Mouse (Mus musculus) heart, postnatal 36 days (tissue): Measurements from ENCODE around the gene Letmd1. TPM values are rescaled to one million over a fixed set of nuclear protein-coding genes. Genes with fewer than 3 reads are reported as not detected.
"Not testable (repeated sequence)": the region's sequence is repeated elsewhere in the genome, so short reads cannot be mapped to it uniquely, and the experiment has no call there.

ENCODE experiments used
- DNase-seq, 2 experiments: peaks; one replicate each; pipeline ENCODE4 v3.0.0; 2021 to 2022
- intact Hi-C: fragments of 180-260 bp; cut with DNase I; formaldehyde crosslinking; loops from one replicate; pipeline ENCODE4 v1.15.1; 2025
- total RNA-seq, 2 experiments: library from RNA; stranded (reverse); gene quantifications; 2 replicates each; pipeline ENCODE4 v1.2.3; 2021

Letmd1 gene
- total RNA-seq: 10 to 100 TPM; 12.2 to 14.8 TPM

DNA sequence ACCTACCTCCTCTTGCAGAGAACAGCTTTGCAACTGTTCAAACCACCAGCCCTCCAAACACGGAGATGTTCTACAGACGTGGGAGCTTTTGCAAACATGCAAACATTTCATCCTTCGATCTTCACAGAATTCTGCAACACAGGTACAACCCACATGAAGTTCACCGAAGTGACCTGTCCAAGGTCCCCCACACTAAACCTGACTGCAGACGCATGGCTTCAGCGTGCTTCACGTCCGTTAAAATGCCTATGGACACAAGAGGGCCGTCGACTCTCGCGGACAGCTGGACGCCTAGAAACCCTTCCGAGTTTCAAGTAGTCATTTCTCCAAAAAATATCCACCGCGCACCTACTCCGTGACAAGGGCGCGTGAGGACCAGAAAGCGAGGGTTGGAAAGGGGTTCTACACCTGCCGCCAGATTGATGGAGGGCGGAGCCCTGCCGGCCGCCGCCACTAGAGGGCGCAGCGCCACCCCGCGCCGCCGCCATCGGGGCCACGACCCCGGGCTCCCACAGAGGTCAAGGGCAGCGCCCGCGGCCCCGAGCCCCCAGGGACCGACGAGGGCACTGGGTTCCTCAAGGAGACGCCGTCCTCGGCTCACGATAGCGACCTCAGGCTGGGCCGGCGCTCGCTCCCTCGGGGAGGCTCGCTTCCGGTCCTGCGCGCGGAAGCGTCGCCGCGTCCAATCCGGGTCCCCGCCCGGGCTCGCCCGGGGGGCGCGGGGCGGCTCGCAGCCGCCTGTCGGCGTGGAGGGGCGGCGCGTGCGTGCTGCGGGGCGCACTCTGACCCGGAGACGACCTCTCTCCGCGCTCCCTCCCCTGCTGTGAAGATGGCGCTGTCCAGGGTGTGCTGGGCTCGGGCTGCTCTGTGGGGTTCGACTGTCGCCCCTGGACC, at the start of gene Letmd1:
Gene Letmd1, plus strand, starts transcription at position 729 of the 894 bp plus-strand sequence.
- intact Hi-C loops: loop anchor here (1.0 to 5.0 kb wide), 3 partner anchors 26 to 214 kb away; partner anchors contain the start of gene Csrnp2
- DNase-seq: peak; percentile 85 to 91

DNA sequence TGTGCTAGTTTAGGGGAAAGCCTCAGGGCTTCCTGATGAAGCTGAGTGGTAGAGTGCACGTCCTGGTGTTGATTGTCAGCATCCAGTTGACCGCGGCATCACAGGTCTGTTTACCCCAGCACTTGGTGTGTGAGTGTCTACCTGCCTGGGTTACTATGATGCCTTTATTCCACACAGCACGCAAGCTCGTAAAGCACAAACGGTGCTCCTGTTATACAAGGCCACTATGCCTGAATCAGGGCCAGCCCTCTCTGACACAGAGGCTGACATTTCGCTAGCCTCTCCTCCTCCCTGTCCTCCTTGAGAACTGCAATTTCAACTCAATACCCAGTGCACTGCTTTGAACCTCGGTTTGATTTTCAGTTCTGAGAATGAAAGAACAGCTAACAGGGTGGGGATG, 49.5 kb upstream of the Letmd1 start:
- DNase-seq: no peak
- intact Hi-C loops: no loop called here

DNA sequence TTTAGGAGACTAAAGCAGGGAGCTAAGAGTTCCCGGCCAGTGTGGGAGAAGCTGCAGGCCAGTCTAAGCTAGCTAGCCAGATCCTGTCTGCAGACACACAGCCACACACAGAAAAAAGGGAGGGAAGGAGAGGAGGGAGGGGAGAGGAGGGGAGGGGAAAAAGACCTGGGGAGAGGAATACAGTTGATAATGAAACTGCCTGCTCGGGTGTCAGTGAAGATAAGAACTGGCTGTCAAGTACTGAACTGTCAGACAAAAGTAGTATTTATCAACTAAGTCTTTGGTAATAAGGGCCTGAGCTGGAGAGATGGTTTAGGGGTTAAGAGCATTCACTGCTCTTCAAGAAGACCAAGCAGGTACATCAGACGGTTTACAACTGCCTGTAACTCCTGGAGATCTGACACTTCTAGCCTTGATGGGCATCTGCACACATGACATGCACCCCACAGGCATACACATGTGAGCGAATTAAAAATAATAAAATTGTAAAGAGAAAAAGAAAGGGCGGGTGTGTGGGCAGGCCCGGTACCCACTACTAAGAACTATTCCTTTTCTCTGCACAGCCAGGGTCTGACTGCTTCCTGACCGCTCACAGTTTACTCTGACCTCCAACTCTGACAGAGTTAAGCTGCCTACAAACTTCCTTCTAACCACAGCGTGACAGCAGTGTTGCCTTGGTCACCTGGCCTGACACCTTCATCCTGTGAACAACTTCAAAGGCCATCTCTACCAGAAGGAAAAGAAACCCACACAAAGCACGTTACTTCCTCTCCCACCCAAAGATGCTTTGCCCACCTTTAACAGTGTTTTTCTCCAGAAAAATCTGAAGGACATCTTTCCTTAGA, 48.7 kb upstream of the Letmd1 start:
- intact Hi-C loops: no loop called here
- DNase-seq: no peak

DNA sequence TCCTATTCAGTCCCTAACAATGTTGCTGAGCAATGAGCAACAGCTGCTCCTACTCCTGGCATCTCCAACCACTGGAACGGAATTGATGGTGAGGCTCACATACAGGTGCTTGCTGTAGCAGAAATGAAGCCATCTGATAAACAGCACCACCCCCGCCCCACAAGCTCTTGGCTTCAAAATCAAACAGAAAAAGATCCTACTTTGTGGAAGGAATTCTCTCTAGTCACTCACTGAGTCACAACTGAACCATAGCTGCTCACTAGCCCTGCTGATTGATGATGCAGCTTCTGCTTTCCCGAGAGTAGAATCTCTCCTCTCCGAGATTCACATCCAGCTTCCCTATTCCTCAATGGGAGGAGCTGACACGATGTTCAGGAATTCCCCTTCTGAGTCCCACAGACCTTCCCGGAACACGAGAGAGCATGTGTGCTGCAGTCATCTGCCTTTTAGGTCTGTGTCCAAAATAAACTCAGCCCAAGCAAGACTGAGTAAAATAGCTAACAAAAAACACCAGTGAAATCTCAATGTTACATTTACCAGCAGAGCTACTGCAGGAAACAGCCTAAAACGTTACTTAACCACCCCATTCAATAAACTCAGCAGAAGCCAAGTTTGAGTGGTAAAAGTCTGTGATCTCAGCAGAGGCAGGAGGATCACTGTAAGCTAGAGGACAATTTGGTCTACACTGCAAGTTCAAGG, 47.6 kb upstream of the Letmd1 start:
- DNase-seq: no peak
- intact Hi-C loops: no loop called here

DNA sequence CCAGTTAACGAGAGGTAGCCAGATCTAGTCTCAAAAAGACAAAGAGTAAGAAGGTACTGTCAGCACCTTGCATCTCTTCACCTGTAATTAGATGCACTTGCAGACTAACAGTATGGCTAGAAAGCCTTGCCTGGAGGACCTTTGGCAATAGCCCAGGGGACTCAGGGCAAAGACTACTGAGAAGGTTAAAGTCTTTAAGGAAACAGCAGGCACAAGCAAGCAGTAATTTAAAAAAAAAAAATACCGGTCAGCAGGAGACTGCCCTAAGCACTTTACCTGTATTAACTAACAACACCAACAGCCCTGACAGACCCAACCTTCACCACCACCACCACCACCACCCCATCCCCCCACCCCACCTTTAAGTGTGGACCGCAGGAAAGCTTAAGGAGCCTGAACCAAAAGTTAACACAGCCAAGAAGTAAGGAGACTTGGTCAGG, 47.0 kb upstream of the Letmd1 start, which contains the start of gene Gm5475:
Gene Gm5475, plus strand, starts transcription at position 390 of the 440 bp plus-strand sequence.
- intact Hi-C loops, DNase-seq: not testable (repeated sequence)

DNA sequence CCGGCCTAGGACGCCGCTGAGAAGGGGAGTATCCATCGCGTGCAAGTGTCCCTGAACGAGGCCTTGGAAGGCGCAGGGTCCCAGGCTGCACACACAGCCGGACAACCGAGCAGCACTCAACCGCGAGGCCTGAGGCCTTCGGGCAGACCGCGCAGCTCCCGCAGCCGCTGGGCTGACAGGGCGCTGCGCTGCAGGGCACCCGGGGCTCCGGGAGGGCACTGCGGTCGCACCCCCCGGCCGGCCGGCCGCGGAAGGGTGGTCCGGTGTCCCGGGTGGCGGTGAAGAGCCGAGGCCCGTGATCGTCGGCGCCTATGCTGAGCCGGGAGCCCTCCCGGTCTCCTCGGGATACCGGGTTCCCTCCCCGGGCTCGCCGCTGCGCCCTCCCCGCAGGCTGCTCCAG, 46.3 kb upstream of the Letmd1 start:
- intact Hi-C loops: no loop called here
- peak in 1 of 2 experiments; percentile 31 for DNase-seq

DNA sequence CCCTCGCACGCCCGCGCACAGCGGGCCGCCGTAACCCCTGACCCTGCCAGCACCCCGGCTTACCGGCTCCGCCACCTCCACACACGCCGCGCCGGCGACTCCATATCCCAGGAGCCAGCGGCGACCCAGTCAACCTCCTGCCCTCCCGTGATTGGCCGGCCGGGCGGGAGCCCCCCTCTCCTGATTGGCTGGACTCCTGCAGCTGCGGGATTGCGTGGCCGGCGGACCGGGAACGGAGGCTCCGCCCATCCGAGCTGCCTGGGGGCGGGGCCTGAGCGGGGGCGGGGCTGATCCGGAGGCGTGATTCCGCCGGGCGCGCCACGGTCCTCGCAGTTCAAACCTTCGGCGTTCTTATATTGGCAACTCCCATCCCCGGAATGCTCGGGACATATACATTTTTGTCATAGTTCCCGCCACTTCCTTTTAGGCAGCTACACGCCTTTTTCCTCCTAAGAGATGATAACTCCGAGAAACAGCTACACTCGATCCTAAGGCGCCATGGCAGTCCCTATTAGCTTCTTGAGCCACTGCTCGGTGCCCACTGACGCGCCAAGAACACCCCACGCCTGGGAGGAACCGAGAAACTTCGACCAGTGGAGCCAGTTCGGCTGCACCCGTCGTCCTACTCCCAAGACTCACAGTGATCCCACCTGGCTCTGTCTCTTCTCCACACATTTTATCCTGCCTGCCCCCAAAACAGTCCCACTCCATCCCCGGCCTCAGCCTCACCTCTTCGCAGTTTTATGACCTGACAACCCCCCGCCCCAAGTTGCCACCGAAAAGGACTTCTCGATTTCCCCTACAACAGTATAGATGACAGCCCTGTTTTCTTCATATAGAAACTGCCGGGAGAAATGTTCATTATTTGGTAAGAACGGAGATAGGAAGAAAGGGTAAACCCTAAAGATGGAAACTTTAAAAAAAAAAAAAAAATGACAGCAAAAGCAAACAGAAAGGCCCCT, 45.6 kb upstream of the Letmd1 start:
- DNase-seq: peak; percentile 94 to 95
- intact Hi-C loops: no loop called here

DNA sequence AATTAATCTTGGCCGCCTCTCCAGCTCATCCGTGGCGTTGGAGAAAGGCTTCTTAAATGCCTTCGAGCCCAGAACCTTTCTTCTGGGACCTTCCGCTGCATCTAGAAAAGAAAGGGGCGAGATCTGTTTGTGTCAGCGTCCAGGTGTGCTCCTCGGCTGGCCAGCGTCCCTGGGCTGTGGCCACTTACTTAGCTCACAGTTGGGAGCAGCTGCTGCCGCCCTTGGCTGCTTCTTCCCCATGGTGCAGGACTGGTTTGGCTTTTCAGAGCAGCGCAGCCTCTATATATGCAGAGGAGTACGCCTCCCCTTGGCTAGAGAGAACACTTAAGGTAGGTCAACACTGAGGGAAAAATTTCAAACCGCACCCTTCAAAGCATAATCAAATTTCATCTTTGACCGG, 44.9 kb upstream of the Letmd1 start:
- DNase-seq: no peak
- intact Hi-C loops: no loop called here

DNA sequence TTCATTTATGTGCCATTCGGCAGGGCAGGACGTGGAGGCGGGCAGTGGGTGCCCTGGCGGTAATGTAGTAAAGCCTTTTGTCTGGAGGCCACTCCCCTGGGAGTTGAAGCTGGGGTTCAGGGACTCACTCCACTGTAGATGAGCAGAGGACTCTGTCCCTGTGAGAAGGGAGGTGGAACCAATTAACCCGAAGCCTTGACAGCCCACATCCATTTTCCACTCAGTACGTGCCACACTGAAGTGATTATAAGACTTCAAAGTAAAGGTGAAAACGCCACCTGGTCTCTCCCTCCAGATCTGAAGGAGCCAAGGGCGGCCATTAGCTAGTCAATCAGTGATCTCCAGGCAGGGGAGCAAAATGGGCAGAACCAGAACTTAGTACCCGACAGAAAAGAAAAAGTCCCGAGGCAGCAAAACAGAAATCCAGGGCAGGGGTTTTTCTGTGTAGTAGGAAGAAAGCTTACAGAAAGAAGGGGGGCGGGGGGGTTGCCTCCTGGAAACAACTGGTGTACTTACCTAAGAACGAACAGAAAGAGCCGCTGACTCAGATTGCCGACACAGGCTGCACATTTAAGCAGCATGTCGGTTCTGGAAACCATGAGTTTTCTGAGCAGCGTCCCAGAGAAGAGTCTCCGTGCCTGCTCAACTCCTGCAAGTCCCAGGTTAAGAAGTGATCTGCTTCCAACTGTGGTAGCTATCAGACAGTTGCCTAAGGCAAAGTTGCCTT, 44.3 kb upstream of the Letmd1 start, which contains the start of gene Slc11a2:
Gene Slc11a2, minus strand, starts transcription at position 677 of the 727 bp plus-strand sequence.
- DNase-seq: no peak
- intact Hi-C loops: no loop called here

DNA sequence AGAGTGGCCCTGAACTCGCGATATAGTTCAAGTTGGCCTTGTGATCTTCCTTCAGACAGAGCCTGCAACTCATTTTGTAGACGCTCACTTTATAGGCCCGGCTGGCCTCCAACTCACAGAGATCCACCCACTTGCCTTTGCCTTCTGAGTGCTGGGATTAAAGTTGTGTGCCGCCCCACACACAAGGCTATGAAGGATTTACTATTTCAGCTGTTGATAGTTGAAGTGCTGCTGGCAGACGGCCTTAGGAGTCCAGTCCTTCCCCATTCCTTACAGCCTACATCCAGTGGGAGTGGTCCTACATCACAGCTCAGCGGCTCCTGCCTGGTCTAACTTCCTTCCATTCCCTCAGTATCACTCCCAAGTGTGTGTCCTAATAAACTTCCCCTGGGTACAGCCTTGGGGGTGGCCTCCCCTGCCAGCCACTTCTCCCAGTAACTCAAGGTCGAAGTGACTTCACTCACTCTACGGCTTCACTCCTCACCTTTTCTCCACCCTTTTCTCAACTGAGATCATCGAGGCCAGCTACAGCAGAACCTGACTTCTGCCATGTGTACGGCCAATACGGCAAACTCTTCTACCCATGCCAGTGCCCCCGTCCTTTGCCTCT, 40.4 kb upstream of the Letmd1 start:
- intact Hi-C loops: no loop called here
- no peak for DNase-seq

DNA sequence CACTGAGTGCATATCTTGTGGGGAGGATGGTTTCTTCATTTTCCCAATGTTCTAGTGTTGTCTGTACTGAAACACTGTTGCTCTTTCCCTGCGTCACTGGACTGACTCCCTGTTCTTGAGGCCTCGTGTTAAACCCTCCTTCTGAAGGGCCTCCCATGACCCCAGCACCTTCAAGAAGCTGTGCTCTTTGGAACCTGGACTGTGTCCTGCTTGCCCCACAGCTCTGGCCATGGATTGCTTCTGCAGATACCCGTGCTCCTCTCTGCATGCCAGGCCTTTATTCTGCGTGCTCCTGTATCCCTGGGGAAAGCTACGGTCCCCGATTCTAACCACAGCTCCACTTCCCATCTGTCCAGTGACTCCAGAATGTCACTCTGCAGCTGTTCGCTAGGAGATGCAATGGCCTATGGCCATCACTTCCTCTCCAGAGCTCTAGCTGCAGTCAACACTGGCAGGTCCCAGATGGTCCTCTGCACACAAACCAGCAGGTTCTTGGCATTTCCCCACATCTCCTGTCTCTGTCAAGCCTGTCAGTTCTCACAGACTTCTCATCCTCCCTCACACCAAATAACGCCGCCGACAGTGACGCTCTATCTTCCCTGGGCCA, 38.8 kb upstream of the Letmd1 start:
- no peak for DNase-seq
- intact Hi-C loops: no loop called here

DNA sequence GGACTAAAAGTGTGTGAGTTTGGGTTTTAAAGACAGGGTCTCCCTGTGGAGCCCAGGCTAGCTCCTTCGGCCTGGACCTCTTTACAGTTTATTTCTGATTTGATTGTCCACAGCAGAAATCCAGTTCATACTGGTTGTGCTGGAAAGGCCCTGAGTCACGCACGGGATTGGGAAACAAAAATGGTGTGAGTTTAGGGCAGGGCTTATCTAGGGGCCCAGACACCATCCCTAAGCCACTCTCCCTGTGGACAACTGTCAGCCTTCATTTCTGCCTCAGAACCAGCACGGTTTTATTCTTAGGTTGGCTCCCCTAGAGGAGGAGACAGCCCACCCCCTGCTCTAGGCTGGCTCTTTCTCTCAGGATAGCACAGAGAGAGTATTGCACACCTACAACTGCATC, 35.6 kb upstream of the Letmd1 start:
- DNase-seq: no peak
- intact Hi-C loops: no loop called here

DNA sequence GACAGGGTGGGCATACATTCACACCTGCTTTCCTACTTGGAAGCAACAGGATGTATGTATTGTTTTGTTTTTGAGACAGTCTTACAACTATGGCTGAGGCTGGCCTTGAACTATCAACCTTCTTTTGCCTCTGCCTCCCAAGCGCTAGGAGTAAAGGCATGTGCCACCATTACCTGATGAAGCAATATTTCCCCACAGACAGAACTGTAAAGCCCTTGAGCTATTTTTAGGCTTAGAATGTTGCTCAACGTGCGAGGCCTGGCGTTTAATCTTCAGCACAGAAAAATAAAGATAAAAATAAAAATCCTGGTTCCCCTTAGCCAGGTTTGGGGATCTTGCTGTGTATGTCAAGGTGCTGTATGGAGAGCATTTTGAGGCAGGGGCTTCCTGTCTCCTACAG, 32.7 kb upstream of the Letmd1 start:
- intact Hi-C loops: no loop called here
- no peak for DNase-seq

DNA sequence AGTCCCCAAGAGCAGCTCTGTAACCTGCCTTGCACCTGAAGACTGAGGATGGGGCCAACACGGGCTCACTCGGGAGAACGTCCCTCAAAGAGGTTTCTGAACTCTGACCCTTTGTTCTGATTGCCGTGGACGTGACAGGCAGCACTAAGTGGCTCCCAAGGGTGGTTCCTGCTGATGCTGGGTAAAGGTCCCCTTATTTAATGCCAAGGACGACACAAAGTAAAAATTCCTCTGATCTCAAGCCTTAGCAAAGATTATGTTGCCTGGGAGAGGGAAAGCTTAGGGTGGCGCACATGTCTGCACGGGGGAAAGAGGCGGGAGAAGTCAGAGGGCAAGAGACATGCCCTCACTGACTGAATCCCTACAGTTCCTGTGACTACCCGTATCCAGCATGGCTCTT, 32.3 kb upstream of the Letmd1 start:
- intact Hi-C loops: no loop called here
- DNase-seq: no peak

DNA sequence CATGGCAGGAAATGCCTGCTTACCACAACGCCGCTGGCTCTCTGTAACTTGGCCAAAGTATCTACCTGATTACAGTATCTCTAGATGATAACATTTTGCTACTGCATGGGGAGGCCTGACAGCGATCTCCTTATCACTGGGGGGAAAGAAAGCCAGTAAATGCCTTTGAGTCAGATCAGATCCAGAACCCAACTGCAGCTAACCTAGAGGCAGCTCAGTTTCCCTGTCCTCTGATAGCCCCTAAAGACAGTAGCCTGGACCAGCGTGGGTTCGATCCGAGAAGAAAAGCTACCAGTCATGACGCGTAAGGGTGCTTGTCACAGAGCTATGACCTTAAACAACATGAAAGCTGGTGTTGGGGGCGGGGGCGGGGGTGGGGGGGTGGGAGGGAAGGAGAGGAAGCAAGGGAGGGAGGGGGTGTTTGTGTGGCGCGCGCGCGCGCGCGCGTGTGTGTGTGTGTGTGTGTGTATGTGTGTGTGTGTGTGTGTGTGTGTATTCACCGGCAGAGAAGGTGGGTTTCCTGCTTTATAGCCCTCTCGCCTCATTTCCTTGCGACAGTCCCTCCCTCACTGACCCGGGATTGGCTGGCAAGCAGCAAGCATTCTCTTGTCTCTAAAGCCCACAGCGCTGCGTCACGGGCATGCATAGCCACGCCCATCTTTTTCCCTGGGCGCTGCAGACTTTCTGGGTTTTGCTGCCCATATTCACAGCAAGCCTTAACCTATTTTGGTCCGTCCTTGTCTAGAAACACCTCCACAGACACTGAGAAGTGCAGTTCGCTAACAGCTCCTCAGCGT, 25.5 kb upstream of the Letmd1 start:
- intact Hi-C loops: no loop called here
- DNase-seq: peak; percentile 77

DNA sequence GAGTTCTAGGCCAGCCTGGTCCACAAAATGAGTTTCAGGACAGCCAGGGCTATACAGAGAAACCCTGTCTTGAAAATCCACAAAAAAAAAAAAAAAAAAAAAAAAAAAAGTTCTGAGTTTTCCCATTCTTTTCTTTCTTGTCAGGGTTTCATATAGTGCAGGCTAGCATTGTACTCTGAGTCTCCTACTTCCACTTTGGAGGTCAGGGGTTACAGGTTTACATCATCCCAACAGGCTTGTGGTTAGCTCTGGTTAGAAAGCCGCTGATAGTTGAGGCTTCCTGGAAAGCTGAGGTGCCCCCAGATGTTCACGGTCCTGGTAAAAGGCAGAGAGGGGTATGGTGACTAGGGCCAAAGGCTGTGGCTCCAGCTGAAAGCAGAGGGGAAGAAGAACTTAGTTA, 21.9 kb upstream of the Letmd1 start:
- intact Hi-C loops: no loop called here
- no peak for DNase-seq

DNA sequence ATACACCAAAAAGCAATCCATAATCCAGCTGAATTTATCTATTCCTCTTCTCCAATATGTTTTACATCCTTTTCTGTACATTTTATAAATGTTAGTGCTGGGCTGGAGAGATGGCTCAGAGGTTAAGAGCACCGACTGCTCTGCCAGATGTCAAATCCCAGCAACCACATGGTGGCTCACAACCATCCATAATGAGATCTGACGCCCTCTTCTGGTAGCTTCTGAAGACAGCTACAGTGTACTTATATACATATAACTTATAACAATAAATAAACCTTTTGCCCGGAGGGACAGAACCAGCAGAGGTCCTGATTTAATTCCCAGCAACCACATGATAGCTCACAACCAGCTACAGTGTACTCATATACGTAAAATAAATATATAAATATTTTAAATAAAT, 20.3 kb upstream of the Letmd1 start:
- DNase-seq: no peak
- intact Hi-C loops: no loop called here
